Mouse (Mus musculus) myocyte (in vitro differentiated cells): ENCODE measurements around the gene Hbs1l.

Source experiments
- CEBPB ChIP-seq: IDR thresholded peaks from 2 replicates; pipeline ENCODE4 v1.6.1; 2011; ENCODE audit warnings: mild to moderate bottlenecking, moderate library complexity; ENCODE audit not compliant: poor library complexity, insufficient read depth, severe bottlenecking
- E2F4 ChIP-seq: IDR thresholded peaks from one replicate; pipeline ENCODE4 v1.6.1; 2011; ENCODE audit warnings: mild to moderate bottlenecking, control low read depth, moderate library complexity; ENCODE audit not compliant: insufficient read depth
- MAX ChIP-seq: IDR thresholded peaks from one replicate; pipeline ENCODE4 v1.6.1; 2011; ENCODE audit warnings: low read depth, mild to moderate bottlenecking, control low read depth
- MYOD1 ChIP-seq, 3 experiments: IDR thresholded peaks; one replicate each; pipeline ENCODE4 v1.6.1; 2011; ENCODE audit warnings: control low read depth in 2 of 3, low read depth in 2 of 3, mild to moderate bottlenecking in 2 of 3, moderate library complexity in 1 of 3; ENCODE audit not compliant: insufficient read length in 2 of 3, control insufficient read depth in 1 of 3
- MYOG ChIP-seq, 3 experiments: IDR thresholded peaks; one replicate each; pipeline ENCODE4 v1.6.1; 2011; ENCODE audit warnings: control low read depth in 2 of 3, low read depth in 2 of 3, mild to moderate bottlenecking in 2 of 3; ENCODE audit not compliant: insufficient read length in 2 of 3, control insufficient read depth in 1 of 3, insufficient read depth in 1 of 3
- POLR2A ChIP-seq: IDR thresholded peaks from one replicate; pipeline ENCODE4 v1.6.1; 2011; ENCODE audit warnings: low read depth, mild to moderate bottlenecking, control low read depth, moderate library complexity; ENCODE audit not compliant: insufficient read length
- POLR2AphosphoS2 ChIP-seq: IDR thresholded peaks from one replicate; pipeline ENCODE4 v1.6.1; 2011; ENCODE audit warnings: low read depth, control low read depth; ENCODE audit not compliant: insufficient read length
- SRF ChIP-seq: IDR thresholded peaks from one replicate; pipeline ENCODE4 v1.6.1; 2011; ENCODE audit warnings: low read depth; ENCODE audit not compliant: control insufficient read depth, insufficient read length
- TCF12 ChIP-seq: IDR thresholded peaks from one replicate; pipeline ENCODE4 v1.6.1; 2011; ENCODE audit warnings: mild to moderate bottlenecking, control low read depth; ENCODE audit not compliant: poor library complexity, insufficient read depth, severe bottlenecking
- TCF3 ChIP-seq: IDR thresholded peaks from one replicate; pipeline ENCODE4 v1.6.1; 2011; ENCODE audit warnings: low read depth, control low read depth; ENCODE audit not compliant: insufficient read length
- USF1 ChIP-seq: IDR thresholded peaks from one replicate; pipeline ENCODE4 v1.6.1; 2011; ENCODE audit warnings: low read depth, mild to moderate bottlenecking, control low read depth, moderate library complexity

- TF ChIP-seq CEBPB (no peak), POLR2A (no peak), MYOG (IDR thresholded peaks at IDR 0.05; ENCODE audit: control insufficient read depth in 1 of 3, insufficient read depth in 1 of 3, insufficient read length in 2 of 3, low read depth in 2 of 3) (no peak), TCF12 (no peak), POLR2AphosphoS2 (no peak), MAX (no peak), USF1 (no peak), SRF (no peak), E2F4 (no peak), MYOD1 (IDR thresholded peaks at IDR 0.05; ENCODE audit: control insufficient read depth in 1 of 3, insufficient read length in 2 of 3, low read depth in 2 of 3) (no peak), TCF3 (no peak)
Measured at GRCm38 (mm10) chr10:21378196-21378944, 82.6 kb downstream of the Hbs1l start.
